Mouse (Mus musculus) stomach, embryonic 14.5 days (tissue): ENCODE data around the gene H2afj. TPM values are rescaled to one million over a fixed set of nuclear protein-coding genes. Genes with fewer than 3 reads are reported as not detected.

Experiments used
- ATAC-seq: fragments of 200-750 bp; cut with Nextera tagmentation; 2 replicates; pipeline ENCODE4 v1.8.0; 2017; ENCODE audit warnings: low read depth, moderate TSS enrichment; ENCODE audit not compliant: insufficient number of reproducible peaks, insufficient read depth, low FRiP score
- H3K27ac ChIP-seq: fragments of 300-500 bp; sonication (generic); 2 replicates; pipeline ENCODE4 v1.5.1; 2014; ENCODE audit warnings: mild to moderate bottlenecking, low read length, moderate library complexity, mixed read lengths
- H3K27me3 ChIP-seq: fragments of 300-500 bp; sonication (generic); 2 replicates; pipeline ENCODE4 v1.6.1; 2014; ENCODE audit warnings: low read length, control low read depth, mixed read lengths; ENCODE audit not compliant: control insufficient read depth, insufficient read depth
- H3K36me3 ChIP-seq: fragments of 300-500 bp; sonication (generic); 2 replicates; pipeline ENCODE4 v1.6.1; 2014; ENCODE audit warnings: mild to moderate bottlenecking, control low read depth, low read length, moderate library complexity, mixed read lengths; ENCODE audit not compliant: control insufficient read depth, insufficient read depth
- H3K4me1 ChIP-seq: fragments of 300-500 bp; sonication (generic); 2 replicates; pipeline ENCODE4 v1.6.1; 2014; ENCODE audit warnings: low read length, control low read depth, mixed read lengths; ENCODE audit not compliant: control insufficient read depth, insufficient read depth
- H3K4me2 ChIP-seq: fragments of 300-500 bp; sonication (generic); replicated peaks from 2 replicates; pipeline ENCODE4 v1.6.1; 2014; ENCODE audit warnings: low read depth, low read length, control low read depth
- H3K4me3 ChIP-seq: fragments of 300-500 bp; sonication (generic); 2 replicates; pipeline ENCODE4 v1.5.1; 2014; ENCODE audit warnings: low read depth, low read length, control low read depth
- H3K9ac ChIP-seq: fragments of 300-500 bp; sonication (generic); replicated peaks from 2 replicates; pipeline ENCODE4 v1.6.1; 2014; ENCODE audit warnings: low read depth, mild to moderate bottlenecking, control low read depth, low read length, moderate library complexity, mixed read lengths
- H3K9me3 ChIP-seq: fragments of 300-500 bp; sonication (generic); 2 replicates; pipeline ENCODE4 v1.6.1; 2016; ENCODE audit warnings: low read depth, low read length, control low read depth; ENCODE audit not compliant: control insufficient read depth
- WGBS: fragments of 180-500 bp; shearing (Covaris S2); extraction: QIAGEN DNeasy Blood & Tissue Kit; methylation state at CpG from one replicate; pipeline ENCODE4 v1.1.7; 2014; 5-methylcytosine and 5-hydroxymethylcytosine counted together
- polyA plus RNA-seq: library from polyadenylated mRNA; unstranded; fragments of >200 nt; fragmentation: Nextera tagmentation; extraction: Ambion mirVana; gene quantifications from 2 replicates; pipeline ENCODE4 v1.2.1, GENCODE M21; 2014

H2afj gene
- polyA plus RNA-seq, 1 experiment from 2014 or later = 130 TPM

- 23% methylated on average over 14 of the region's 14 CpGs for WGBS
- Histone ChIP-seq H3K4me1 (peaks cover 6% of the 10 kb centered on the region; the same call in 1 of the 2 replicates), H3K27ac (no peak overlapping the region; the same call in 1 of the 2 replicates)
Measured at GRCm38 (mm10) chr6:136809077-136809476, 1.0 kb downstream of the H2afj start.

GRCm38 (mm10) chr6:136809673-136810072 lies 1.6 kb downstream of the H2afj start:
- H3K4me2 ChIP-seq = peak overlapping the region; percentile 96
- no peak overlapping the region for H3K27ac ChIP-seq
- H3K9me3 ChIP-seq = no peaks in the 10 kb centered on the region
- no peak for ATAC-seq
- 63% methylated on average over 13 of the region's 13 CpGs for WGBS
- H3K9ac ChIP-seq = no peak overlapping the region
- no peaks in the 10 kb centered on the region for H3K27me3 ChIP-seq
- H3K4me1 ChIP-seq = peaks cover 6% of the 10 kb centered on the region; the same call in 1 of the 2 replicates
- peaks cover 27% of the 10 kb centered on the region for H3K36me3 ChIP-seq
- peak overlapping the region; percentile 64; the same call in 1 of the 2 replicates for H3K4me3 ChIP-seq

More at GRCm38 (mm10) chr6:136809077-136809476, 1.0 kb downstream of the H2afj start:
- H3K4me2 ChIP-seq = peak overlapping the region; percentile 96
- no peaks in the 10 kb centered on the region for H3K27me3 ChIP-seq
- peaks cover 21% of the 10 kb centered on the region for H3K36me3 ChIP-seq
- H3K9ac ChIP-seq = peak overlapping the region; percentile 57
- no peaks in the 10 kb centered on the region for H3K9me3 ChIP-seq
- ATAC-seq = no peak
- H3K4me3 ChIP-seq = peak overlapping the region; percentile 64

- Histone ChIP-seq H3K4me1 (peaks cover 6% of the 10 kb centered on the region; the same call in 1 of the 2 replicates), H3K4me2 (0 out of 2 replicates have a peak overlapping the region, but pooled peaks have one; percentile 5), H3K36me3 (peaks cover 40% of the 10 kb centered on the region), H3K27ac (no peak overlapping the region), H3K9me3 (no peaks in the 10 kb centered on the region), H3K9ac (no peak overlapping the region), H3K27me3 (no peaks in the 10 kb centered on the region), H3K4me3 (no peak overlapping the region)
- no peak for ATAC-seq
- WGBS = 87% methylated on average over 10 of the region's 10 CpGs
Measured at GRCm38 (mm10) chr6:136811196-136811595, 3.2 kb downstream of the H2afj start.

GRCm38 (mm10) chr6:136813117-136813516 lies 5.1 kb downstream of the H2afj start:
- H3K4me1 ChIP-seq = peaks cover 3% of the 10 kb centered on the region; the same call in 1 of the 2 replicates
- peaks cover 59% of the 10 kb centered on the region for H3K36me3 ChIP-seq
- no peaks in the 10 kb centered on the region for H3K27me3 ChIP-seq
- H3K9ac ChIP-seq = no peak overlapping the region
- H3K4me3 ChIP-seq = no peak overlapping the region
- WGBS = 38% methylated on average over 4 of the region's 4 CpGs
- H3K27ac ChIP-seq = no peak overlapping the region
- no peak for ATAC-seq
- H3K9me3 ChIP-seq = no peaks in the 10 kb centered on the region
- H3K4me2 ChIP-seq = no peak overlapping the region

- Histone ChIP-seq H3K4me3 (no peak overlapping the region), H3K27me3 (no peaks in the 10 kb centered on the region), H3K4me2 (no peak overlapping the region), H3K9me3 (no peaks in the 10 kb centered on the region), H3K9ac (no peak overlapping the region), H3K36me3 (peaks cover 81% of the 10 kb centered on the region), H3K4me1 (no peaks in the 10 kb centered on the region), H3K27ac (no peak overlapping the region)
- ATAC-seq = no peak
- 92% methylated on average over 7 of the region's 7 CpGs for WGBS
Measured at GRCm38 (mm10) chr6:136815381-136815780, 7.3 kb downstream of the H2afj start.

GRCm38 (mm10) chr6:136816826-136817225 lies 8.8 kb downstream of the H2afj start:
- peaks cover 94% of the 10 kb centered on the region for H3K36me3 ChIP-seq
- H3K4me1 ChIP-seq = no peaks in the 10 kb centered on the region
- no peak overlapping the region for H3K9ac ChIP-seq
- H3K27ac ChIP-seq = no peak overlapping the region
- ATAC-seq = no peak
- H3K27me3 ChIP-seq = no peaks in the 10 kb centered on the region
- no peak overlapping the region for H3K4me2 ChIP-seq
- 93% methylated on average over 21 of the region's 21 CpGs for WGBS
- no peaks in the 10 kb centered on the region for H3K9me3 ChIP-seq
- no peak overlapping the region for H3K4me3 ChIP-seq

GRCm38 (mm10) chr6:136817549-136817948 lies 9.5 kb downstream of the H2afj start:
- H3K4me2 ChIP-seq = no peak overlapping the region
- no peaks in the 10 kb centered on the region for H3K9me3 ChIP-seq
- WGBS = 88% methylated on average over 3 of the region's 3 CpGs
- ATAC-seq = no peak
- no peak overlapping the region for H3K4me3 ChIP-seq
- no peaks in the 10 kb centered on the region for H3K4me1 ChIP-seq
- H3K9ac ChIP-seq = no peak overlapping the region
- H3K27me3 ChIP-seq = no peaks in the 10 kb centered on the region
- H3K27ac ChIP-seq = no peak overlapping the region
- H3K36me3 ChIP-seq = peaks cover 94% of the 10 kb centered on the region

GRCm38 (mm10) chr6:136820381-136820780 lies 12.3 kb downstream of the H2afj start:
- ATAC-seq = no peak
- Histone ChIP-seq H3K27ac (no peak overlapping the region), H3K4me3 (no peak overlapping the region), H3K4me2 (no peak overlapping the region), H3K4me1 (no peaks in the 10 kb centered on the region), H3K27me3 (no peaks in the 10 kb centered on the region), H3K9me3 (no peaks in the 10 kb centered on the region), H3K9ac (no peak overlapping the region), H3K36me3 (peaks cover 95% of the 10 kb centered on the region)
- WGBS = 97% methylated on average over 21 of the region's 21 CpGs

- Histone ChIP-seq H3K27ac (no peak overlapping the region), H3K27me3 (no peaks in the 10 kb centered on the region), H3K9ac (no peak overlapping the region), H3K4me1 (no peaks in the 10 kb centered on the region), H3K36me3 (peaks cover 89% of the 10 kb centered on the region), H3K4me2 (no peak overlapping the region), H3K9me3 (no peaks in the 10 kb centered on the region), H3K4me3 (no peak overlapping the region)
- WGBS = 93% methylated on average over 18 of the region's 18 CpGs
- ATAC-seq = no peak
Measured at GRCm38 (mm10) chr6:136821086-136821485, 13.0 kb downstream of the H2afj start.
